Mouse (Mus musculus) cerebellum, adult 2 months (tissue): ENCODE results near the gene B2m. TPM values are rescaled to one million over a fixed set of nuclear protein-coding genes. Genes with fewer than 3 reads are reported as not detected.

ENCODE experiments used
- DNase-seq, 2 experiments: peaks; one replicate each; pipeline ENCODE4 v3.0.0; 2021
- H3K27ac ChIP-seq: fragments of 200-500 bp; 2 replicates; pipeline ENCODE4 v1.5.1; 2012; ENCODE audit warnings: low read length, control low read depth, inconsistent platforms; ENCODE audit not compliant: insufficient read depth
- H3K27me3 ChIP-seq: fragments of 200-500 bp; 2 replicates; pipeline ENCODE4 v1.6.1; 2012; ENCODE audit warnings: inconsistent platforms, mild to moderate bottlenecking, low read length, moderate library complexity; ENCODE audit not compliant: control insufficient read depth, insufficient read depth
- H3K4me1 ChIP-seq: fragments of 200-500 bp; 2 replicates; pipeline ENCODE4 v1.6.1; 2011; ENCODE audit warnings: low read length; ENCODE audit not compliant: control insufficient read depth, insufficient read depth
- H3K4me3 ChIP-seq: fragments of 200-500 bp; replicated peaks from 2 replicates; pipeline ENCODE3; 2011; ENCODE audit warnings: mild to moderate bottlenecking, low read depth, low read length, control low read depth; ENCODE audit not compliant: insufficient read depth
- CTCF ChIP-seq: fragments of 200-500 bp; IDR thresholded peaks from 2 replicates; pipeline ENCODE4 v1.5.1; 2011; ENCODE audit warnings: low read depth, mild to moderate bottlenecking, control low read depth, low read length, moderate library complexity, borderline replicate concordance; ENCODE audit not compliant: insufficient read depth
- POLR2A ChIP-seq: fragments of 200-500 bp; IDR thresholded peaks from 2 replicates; pipeline ENCODE4 v1.6.1; 2011; ENCODE audit warnings: low read length, control low read depth, borderline replicate concordance; ENCODE audit not compliant: insufficient read depth
- WGBS: fragments of 180-500 bp; shearing (Covaris S2); methylation state at CpG from one replicate; pipeline ENCODE4 v1.1.7; 2018; 5-methylcytosine and 5-hydroxymethylcytosine counted together
- polyA plus RNA-seq: library from polyadenylated mRNA; depleted of rRNA; stranded (reverse); fragments of >200 nt; gene quantifications from 2 replicates; pipeline ENCODE4 v1.2.3, GENCODE M21; 2012; rRNA removed

Gene B2m
- polyA plus RNA-seq, 1 experiment, result 152 TPM

- Histone ChIP-seq H3K4me3 (no peak within 1 kb of the TSS), H3K4me1 (no peaks in the 10 kb centered on the region), H3K27ac (no peak within 1 kb of the TSS), H3K27me3 (no peaks in the 10 kb centered on the region)
- TF ChIP-seq POLR2A, result no peak
- no peak for TF ChIP-seq CTCF
- no peak for DNase-seq
- WGBS, result 85% methylated on average over 17 of the region's 17 CpGs
Measured at GRCm38 (mm10) chr2:122186106-122186505, 38.6 kb downstream of the B2m start, which contains the start of the genes Patl2 and Terb2. Gene Patl2 (minus strand): TSS chr2:122186189. Gene Terb2 (plus strand): TSS chr2:122186272.

DNA sequence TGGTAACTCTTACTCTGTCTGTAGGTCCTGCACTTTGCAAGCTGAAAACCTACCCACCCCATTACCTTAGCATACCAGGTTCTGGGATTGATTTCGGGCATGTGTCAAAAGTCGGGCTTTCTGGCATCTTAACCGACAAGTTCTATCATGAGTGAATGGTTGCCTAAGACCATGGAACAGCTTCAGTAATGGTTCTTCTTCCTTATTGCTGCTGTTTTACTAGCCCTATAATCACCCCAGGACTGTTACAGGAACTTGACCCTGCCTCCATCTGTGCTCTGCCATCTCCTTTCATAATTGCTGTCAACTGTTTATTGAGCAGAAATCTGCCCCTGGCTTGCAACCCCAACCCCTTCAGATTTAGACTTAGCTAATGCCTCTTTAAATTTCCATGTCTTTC, 39.3 kb downstream of the B2m start:
- no peak for DNase-seq
- Histone ChIP-seq H3K27ac (no peak overlapping the region), H3K27me3 (no peaks in the 10 kb centered on the region), H3K4me3 (no peak overlapping the region), H3K4me1 (no peaks in the 10 kb centered on the region)
- WGBS, result 96% methylated on average over 3 of the region's 3 CpGs
- TF ChIP-seq POLR2A (no peak), CTCF (no peak)

GRCm38 (mm10) chr2:122191849-122192248, 44.4 kb downstream of the B2m start:
- 79% methylated on average over 3 of the region's 3 CpGs for WGBS
- H3K27me3 ChIP-seq, result no peaks in the 10 kb centered on the region
- H3K4me1 ChIP-seq, result no peaks in the 10 kb centered on the region
- DNase-seq, result no peak
- H3K27ac ChIP-seq, result no peak overlapping the region
- TF ChIP-seq CTCF (no peak), POLR2A (no peak)
- H3K4me3 ChIP-seq, result no peak overlapping the region

DNA sequence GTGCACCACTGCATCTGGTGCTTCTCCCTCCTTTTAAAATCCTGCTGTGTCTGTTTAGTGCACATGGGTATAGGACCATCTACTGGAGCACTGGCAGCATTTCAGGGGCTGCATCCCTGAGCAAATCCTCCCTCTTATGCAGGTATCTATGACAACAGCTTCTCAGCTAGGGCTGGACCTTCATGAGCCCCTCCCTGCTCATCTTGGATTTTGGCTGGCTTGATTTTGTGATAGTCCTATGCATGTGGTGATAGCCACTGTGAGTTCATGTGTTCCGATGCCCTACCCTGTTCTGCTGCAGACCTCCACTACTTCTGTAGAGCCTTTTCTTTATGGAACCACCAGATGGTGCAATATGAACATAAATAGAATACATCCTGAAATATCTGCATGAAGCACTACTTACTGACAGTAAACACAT, 47.0 kb downstream of the B2m start:
- DNase-seq, result peak; percentile 12 to 43
- Histone ChIP-seq H3K4me3 (no peak overlapping the region), H3K4me1 (no peaks in the 10 kb centered on the region), H3K27me3 (no peaks in the 10 kb centered on the region), H3K27ac (no peak overlapping the region)
- 5% methylated on average over 1 of the region's 1 CpGs for WGBS
- TF ChIP-seq CTCF, result peak; percentile 56
- no peak for TF ChIP-seq POLR2A

GRCm38 (mm10) chr2:122201501-122201900, 54.0 kb downstream of the B2m start:
- 69% methylated on average over 1 of the region's 1 CpGs for WGBS

More at GRCm38 (mm10) chr2:122201501-122201900, 54.0 kb downstream of the B2m start:
- no peaks in the 10 kb centered on the region for H3K4me1 ChIP-seq
- no peaks in the 10 kb centered on the region for H3K27me3 ChIP-seq
- no peak for TF ChIP-seq CTCF
- no peak for TF ChIP-seq POLR2A
- no peak overlapping the region for H3K4me3 ChIP-seq
- H3K27ac ChIP-seq, result no peak overlapping the region
- DNase-seq, result no peak

Other genes starting within 250 kb of the B2m start
- 15.5 and 18.2 TPM in 2 replicates for gene Ctdspl2, start 191.7 kb upstream of the B2m start, polyA plus RNA-seq
- gene Mageb3, start 191.6 kb upstream of the B2m start, polyA plus RNA-seq, result 0.22 and 0.23 TPM in 2 replicates
- 20.5 and 22.2 TPM in 2 replicates for gene Eif3j1, start 119.1 kb upstream of the B2m start, polyA plus RNA-seq
- gene Spg11, start 29.3 kb upstream of the B2m start, polyA plus RNA-seq, result 9.8 and 10.7 TPM in 2 replicates
- gene Trim69, start 13.0 kb downstream of the B2m start, polyA plus RNA-seq, result not detected in 2 replicates
- 0.19 and 0.21 TPM in 2 replicates for gene Patl2, start 38.5 kb downstream of the B2m start, polyA plus RNA-seq
- gene Terb2, start 38.6 kb downstream of the B2m start, polyA plus RNA-seq, result not detected in 2 replicates
- gene Sord, start 87.1 kb downstream of the B2m start, polyA plus RNA-seq, result 20.3 and 22.9 TPM in 2 replicates
- 0.03 and 0.11 TPM in 2 replicates for gene Duox2, start 150.8 kb downstream of the B2m start, polyA plus RNA-seq
- gene Duoxa2, start 151.2 kb downstream of the B2m start, polyA plus RNA-seq, result not detected in 2 replicates
- 0.19 TPM in 1 of 2 replicates, not detected in the other for gene Duoxa1, start 166.0 kb downstream of the B2m start, polyA plus RNA-seq
- 0.05 TPM in 2 replicates for gene Duox1, start 168.0 kb downstream of the B2m start, polyA plus RNA-seq
- 344 and 410 TPM in 2 replicates for gene Shf, start 221.5 kb downstream of the B2m start, polyA plus RNA-seq